Mouse (Mus musculus) intestine, postnatal 0 days (tissue): ENCODE measurements around the gene Snx33. TPM values are rescaled to one million over a fixed set of nuclear protein-coding genes. Genes with fewer than 3 reads are reported as not detected.

ENCODE experiments used
- ATAC-seq: fragments of 200-750 bp; cut with Nextera tagmentation; 2 replicates; pipeline ENCODE4 v1.8.0; 2017; ENCODE audit warnings: mild to moderate bottlenecking, moderate TSS enrichment, moderate library complexity
- H3K27ac ChIP-seq: fragments of 300-500 bp; sonication (generic); 2 replicates; pipeline ENCODE4 v1.5.1; 2014; ENCODE audit warnings: mild to moderate bottlenecking, low read depth, low read length, moderate library complexity
- H3K27me3 ChIP-seq: fragments of 300-500 bp; sonication (generic); replicated peaks from 2 replicates; pipeline ENCODE4 v1.6.1; 2014; ENCODE audit warnings: low read length, mixed read lengths; ENCODE audit not compliant: control insufficient read depth, insufficient read depth
- H3K36me3 ChIP-seq: fragments of 300-500 bp; sonication (generic); 2 replicates; pipeline ENCODE4 v1.6.1; 2014; ENCODE audit warnings: mild to moderate bottlenecking, moderate library complexity; ENCODE audit not compliant: control insufficient read depth, insufficient read depth
- H3K4me1 ChIP-seq: fragments of 300-500 bp; sonication (generic); replicated peaks from 2 replicates; pipeline ENCODE4 v1.6.1; 2014; ENCODE audit warnings: antibody characterized with exemption, low read length, mixed read lengths; ENCODE audit not compliant: control insufficient read depth, insufficient read depth
- H3K4me2 ChIP-seq: fragments of 300-500 bp; sonication (generic); replicated peaks from 2 replicates; pipeline ENCODE4 v1.6.1; 2014; ENCODE audit warnings: low read depth, mild to moderate bottlenecking, moderate library complexity
- H3K4me3 ChIP-seq: fragments of 300-500 bp; sonication (generic); 2 replicates; pipeline ENCODE4 v1.5.1; 2014; ENCODE audit warnings: low read depth, low read length
- H3K9ac ChIP-seq: fragments of 300-500 bp; sonication (generic); 2 replicates; pipeline ENCODE4 v1.6.1; 2014; ENCODE audit warnings: mild to moderate bottlenecking, low read depth, low read length
- H3K9me3 ChIP-seq: fragments of 300-500 bp; sonication (generic); 2 replicates; pipeline ENCODE4 v1.6.1; 2016; ENCODE audit warnings: mixed run types; ENCODE audit not compliant: control insufficient read depth
- CTCF ChIP-seq: sonication (generic); IDR thresholded peaks from 2 replicates; pipeline ENCODE4 v1.5.1; 2016; ENCODE audit warnings: low read depth, mild to moderate bottlenecking, control low read depth, antibody characterized with exemption, moderate library complexity
- WGBS: fragments of 180-500 bp; shearing (Covaris S2); extraction: QIAGEN DNeasy Blood & Tissue Kit; methylation state at CpG from one replicate; pipeline ENCODE4 v1.1.7; 2014; 5-methylcytosine and 5-hydroxymethylcytosine counted together
- polyA plus RNA-seq: library from polyadenylated mRNA; unstranded; fragments of >200 nt; fragmentation: Nextera tagmentation; extraction: Ambion mirVana; gene quantifications from 2 replicates; pipeline ENCODE4 v1.2.1, GENCODE M21; 2015

Snx33 gene
- polyA plus RNA-seq, 1 experiment from 2014 or later = 2.0 TPM

- peak overlapping the region; percentile 45 for H3K9ac ChIP-seq
- 0 out of 2 replicates have a peak, but pooled peaks cover 4% of the 10 kb centered on the region for H3K4me1 ChIP-seq
- peak overlapping the region; percentile 79 for H3K27ac ChIP-seq
- ATAC-seq = no peak
- WGBS = 3% methylated on average over 35 of the region's 35 CpGs
- H3K9me3 ChIP-seq = no peaks in the 10 kb centered on the region
- peak overlapping the region; percentile 59 for H3K4me3 ChIP-seq
- TF ChIP-seq CTCF = no peak
- peaks cover 5% of the 10 kb centered on the region; the same call in 1 of the 2 replicates for H3K36me3 ChIP-seq
- peaks cover 15% of the 10 kb centered on the region for H3K27me3 ChIP-seq
- peak overlapping the region; percentile 81 for H3K4me2 ChIP-seq
These were observed 769 bp downstream of the Snx33 start for GRCm38 (mm10) chr9:56927191-56928012.

- Histone ChIP-seq H3K4me1 (0 out of 2 replicates have a peak, but pooled peaks cover 4% of the 10 kb centered on the region), H3K27me3 (peaks cover 15% of the 10 kb centered on the region), H3K27ac (peak overlapping the region; percentile 79; the same call in 1 of the 2 replicates), H3K36me3 (peaks cover 8% of the 10 kb centered on the region; the same call in 1 of the 2 replicates), H3K9ac (no peak overlapping the region), H3K4me3 (peak overlapping the region; percentile 59), H3K4me2 (peak overlapping the region; percentile 81), H3K9me3 (no peaks in the 10 kb centered on the region)
- no peak for TF ChIP-seq CTCF
- ATAC-seq = no peak
- 83% methylated on average over 10 of the region's 10 CpGs for WGBS
These were observed 1.8 kb downstream of the Snx33 start for GRCm38 (mm10) chr9:56926387-56926786.

GRCm38 (mm10) chr9:56926025-56926360, 2.2 kb downstream of the Snx33 start:
- no peak overlapping the region for H3K4me3 ChIP-seq

DNA sequence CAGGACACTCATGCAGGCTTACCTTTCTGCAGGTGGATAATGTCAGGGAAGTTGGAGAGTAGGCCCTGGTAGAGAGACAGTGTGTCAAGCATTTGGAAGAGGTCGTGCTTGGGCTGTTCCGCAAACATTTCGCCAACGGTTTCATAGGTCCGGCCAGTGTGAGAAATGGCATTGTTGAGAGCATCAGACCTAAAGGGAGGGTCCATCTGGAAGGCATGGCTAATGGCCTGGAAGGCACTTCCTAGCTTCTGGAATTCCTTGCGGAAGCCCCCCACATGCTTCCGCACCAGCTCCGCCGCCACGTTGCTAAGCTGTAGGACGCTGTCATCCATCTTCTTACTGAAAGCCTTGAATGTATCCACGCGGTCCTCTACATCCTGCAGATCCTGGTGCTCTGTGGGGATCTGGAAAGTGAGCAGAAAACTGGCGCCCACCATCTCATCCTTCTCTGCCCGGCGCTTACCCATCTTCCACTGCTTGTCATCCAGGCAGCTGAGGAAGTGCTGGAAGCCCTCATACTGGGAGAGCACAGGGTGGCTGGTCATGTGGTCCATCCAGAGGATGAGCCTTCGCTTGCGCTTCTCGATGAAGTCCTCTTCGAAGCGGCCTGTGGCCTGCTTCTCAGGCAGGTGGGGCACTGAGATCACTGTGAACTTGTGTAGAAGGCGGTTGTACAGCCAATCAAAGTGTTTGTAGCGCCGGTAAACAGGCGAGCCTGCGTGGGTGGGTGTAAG, 2.7 kb downstream of the Snx33 start:
- Histone ChIP-seq H3K4me2 (peak overlapping the region; percentile 81), H3K9me3 (no peaks in the 10 kb centered on the region), H3K4me1 (0 out of 2 replicates have a peak, but pooled peaks cover 4% of the 10 kb centered on the region), H3K4me3 (peak overlapping the region; percentile 27), H3K27me3 (peaks cover 8% of the 10 kb centered on the region; the same call in 1 of the 2 replicates), H3K36me3 (peaks cover 8% of the 10 kb centered on the region; the same call in 1 of the 2 replicates), H3K9ac (0 out of 2 replicates have a peak overlapping the region, but pooled peaks have one; percentile 34), H3K27ac (no peak overlapping the region)
- no peak for ATAC-seq
- no peak for TF ChIP-seq CTCF
- 77% methylated on average over 26 of the region's 26 CpGs for WGBS

More at GRCm38 (mm10) chr9:56926025-56926360, 2.2 kb downstream of the Snx33 start:
- H3K9ac ChIP-seq = no peak overlapping the region
- WGBS = 96% methylated on average over 10 of the region's 10 CpGs
- TF ChIP-seq CTCF = no peak
- H3K9me3 ChIP-seq = no peaks in the 10 kb centered on the region
- H3K27me3 ChIP-seq = peaks cover 14% of the 10 kb centered on the region; the same call in 1 of the 2 replicates
- no peak overlapping the region for H3K27ac ChIP-seq
- no peak for ATAC-seq
- H3K4me2 ChIP-seq = peak overlapping the region; percentile 81
- H3K36me3 ChIP-seq = peaks cover 8% of the 10 kb centered on the region; the same call in 1 of the 2 replicates
- 0 out of 2 replicates have a peak, but pooled peaks cover 4% of the 10 kb centered on the region for H3K4me1 ChIP-seq

DNA sequence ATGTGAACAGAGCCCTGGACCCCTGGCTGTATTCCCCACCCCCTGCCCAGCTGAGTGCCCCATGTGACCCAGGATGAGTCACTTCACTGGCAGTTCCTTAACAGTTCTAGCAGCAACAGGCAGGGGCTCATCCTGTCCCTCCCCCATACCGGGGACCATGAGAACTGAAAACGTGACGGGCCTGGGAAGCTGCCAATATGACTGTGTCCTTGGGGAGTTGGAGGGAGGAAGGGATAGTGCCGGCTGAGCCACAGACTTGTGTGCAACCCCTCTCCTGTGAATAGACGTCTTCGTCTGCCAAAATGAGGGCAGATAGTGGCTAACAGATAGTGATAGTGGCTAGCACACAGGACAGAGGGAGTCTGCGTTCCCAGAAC, 3.5 kb downstream of the Snx33 start:
- Histone ChIP-seq H3K27me3 (0 out of 2 replicates have a peak, but pooled peaks cover 4% of the 10 kb centered on the region), H3K9me3 (no peaks in the 10 kb centered on the region), H3K27ac (no peak overlapping the region; the same call in 1 of the 2 replicates), H3K36me3 (peaks cover 8% of the 10 kb centered on the region; the same call in 1 of the 2 replicates), H3K9ac (peak overlapping the region; percentile 34; the same call in 1 of the 2 replicates), H3K4me2 (peak overlapping the region; percentile 81), H3K4me3 (peak overlapping the region; percentile 27), H3K4me1 (0 out of 2 replicates have a peak, but pooled peaks cover 4% of the 10 kb centered on the region)
- no peak for ATAC-seq
- TF ChIP-seq CTCF = no peak
- 29% methylated on average over 7 of the region's 7 CpGs for WGBS
